8 mouse cellular contexts compared by ENCODE assay signal in the genomic region with DNA sequence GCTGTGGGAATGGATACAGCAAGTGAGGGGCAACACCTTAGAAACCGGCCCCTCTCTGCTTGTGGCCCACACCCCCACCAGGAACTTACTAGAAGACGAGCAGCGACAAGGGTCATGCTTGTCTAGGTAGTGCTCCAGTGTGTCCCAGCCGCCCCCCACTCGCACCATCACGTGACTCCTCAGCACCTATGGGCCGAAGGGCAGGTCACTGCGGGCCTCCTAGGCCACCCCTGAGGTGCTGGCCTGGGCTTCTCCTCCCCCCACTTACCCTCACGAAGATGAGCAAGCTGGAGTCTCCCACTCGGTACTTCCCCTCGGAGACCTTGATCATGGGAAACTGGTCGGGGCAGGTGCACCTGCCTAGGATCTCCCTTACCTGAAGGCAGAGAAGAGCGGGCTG. TPM values are rescaled to one million over a fixed set of nuclear protein-coding genes. Genes with fewer than 3 reads are reported as not detected.
DNase-seq lines count a peak whose midpoint lies in the region; ATAC-seq and TF ChIP-seq lines count a peak whose summit lies in the region.

No protein-coding gene starts in this region.

- no peak overlapping the region for H3K27ac ChIP-seq in heart, embryonic 13.5 days (replicated peaks)
- no peak overlapping the region for H3K27ac ChIP-seq in bone marrow macrophage, adult 2 months (ENCODE audit: insufficient read depth, low read depth, low read length)
- H3K27ac ChIP-seq in hindbrain, postnatal 0 days: no peak overlapping the region
- H3K27ac ChIP-seq in midbrain, postnatal 0 days (ENCODE audit: low read depth, low read length): no peak overlapping the region

- peak overlapping the region; percentile 89 for H3K4me2 ChIP-seq in heart, embryonic 13.5 days
- H3K4me2 ChIP-seq in hindbrain, postnatal 0 days (ENCODE audit: low read depth, low read length): peak overlapping the region; percentile 51
- peak overlapping the region; percentile 46 for H3K4me2 ChIP-seq in midbrain, postnatal 0 days (ENCODE audit: low read depth, low read length, poor library complexity, severe bottlenecking)

- DNase-seq in heart, adult 9 months (ENCODE audit: low spot score in 2 of 2): no peak
- no peak for DNase-seq in hindbrain, postnatal 0 days (ENCODE audit: low spot score)
- no peak for DNase-seq in midbrain, postnatal 0 days (ENCODE audit: low spot score)
- no peak for DNase-seq in MN1 (ENCODE audit: low spot score)
- no peak for DNase-seq in cerebellum, adult 9-10 months

- peaks cover 71% of the 10 kb centered on the region for H3K27me3 ChIP-seq in heart, embryonic 13.5 days (replicated peaks)
- H3K27me3 ChIP-seq in hindbrain, postnatal 0 days (ENCODE audit: insufficient read depth, low read length): peaks cover 16% of the 10 kb centered on the region
- peaks cover 32% of the 10 kb centered on the region for H3K27me3 ChIP-seq in midbrain, postnatal 0 days (ENCODE audit: insufficient read depth, low read length)

- no peak for TF ChIP-seq POLR2A in bone marrow macrophage, adult 2 months (IDR thresholded peaks at IDR 0.05; ENCODE audit: borderline replicate concordance, low read depth, low read length)

- H3K4me3 ChIP-seq in heart, embryonic 13.5 days: peak overlapping the region; percentile 50
- H3K4me3 ChIP-seq in bone marrow macrophage, adult 2 months (ENCODE audit: insufficient read depth, low read length): peak overlapping the region; percentile 45
- peak overlapping the region; percentile 20; the same call in 1 of the 2 replicates for H3K4me3 ChIP-seq in hindbrain, postnatal 0 days (ENCODE audit: low read length)
- H3K4me3 ChIP-seq in midbrain, postnatal 0 days (ENCODE audit: low read depth, low read length): 0 out of 2 replicates have a peak overlapping the region, but pooled peaks have one; percentile 12

- peaks cover 9% of the 10 kb centered on the region for H3K36me3 ChIP-seq in heart, embryonic 13.5 days
- peaks cover 7% of the 10 kb centered on the region; the same call in 1 of the 2 replicates for H3K36me3 ChIP-seq in hindbrain, postnatal 0 days (ENCODE audit: insufficient read depth, low read length)
- H3K36me3 ChIP-seq in midbrain, postnatal 0 days (ENCODE audit: insufficient read depth, low read length): peaks cover 7% of the 10 kb centered on the region

- H3K9me3 ChIP-seq in heart, embryonic 13.5 days: no peaks in the 10 kb centered on the region
- no peaks in the 10 kb centered on the region for H3K9me3 ChIP-seq in hindbrain, postnatal 0 days (ENCODE audit: low read length)
- no peaks in the 10 kb centered on the region for H3K9me3 ChIP-seq in midbrain, postnatal 0 days (ENCODE audit: low read length)

- TF ChIP-seq CTCF in bone marrow macrophage, adult 2 months (IDR thresholded peaks at IDR 0.05; ENCODE audit: low read depth, low read length): no peak
- no peak for TF ChIP-seq CTCF in hindbrain, postnatal 0 days (IDR thresholded peaks at IDR 0.05; ENCODE audit: low read depth)
- TF ChIP-seq CTCF in midbrain, postnatal 0 days (IDR thresholded peaks at IDR 0.05): no peak

- peaks cover 69% of the 10 kb centered on the region for H3K4me1 ChIP-seq in heart, embryonic 13.5 days
- H3K4me1 ChIP-seq in bone marrow macrophage, adult 2 months (ENCODE audit: control insufficient read depth, insufficient read depth, low read length): peaks cover 22% of the 10 kb centered on the region
- H3K4me1 ChIP-seq in hindbrain, postnatal 0 days (ENCODE audit: insufficient read depth, low read length): peaks cover 29% of the 10 kb centered on the region
- H3K4me1 ChIP-seq in midbrain, postnatal 0 days (ENCODE audit: insufficient read depth, low read length): peaks cover 18% of the 10 kb centered on the region; the same call in 1 of the 2 replicates

- 31% methylated on average over 13 of the region's 13 CpGs for WGBS in heart, embryonic 13.5 days
- WGBS in hindbrain, postnatal 0 days: 25% methylated on average over 13 of the region's 13 CpGs
- WGBS in midbrain, postnatal 0 days: 31% methylated on average over 13 of the region's 13 CpGs

- ATAC-seq in heart, embryonic 13.5 days (ENCODE audit: extremely low read depth, insufficient number of reproducible peaks, low FRiP score, low TSS enrichment): no peak
- ATAC-seq in hindbrain, postnatal 0 days: no peak
- ATAC-seq in midbrain, postnatal 0 days (ENCODE audit: low FRiP score): no peak
- ATAC-seq in monocyte, adult 5-6 weeks (replicated peaks; ENCODE audit: insufficient number of reproducible peaks, low FRiP score, low TSS enrichment, poor library complexity, severe bottlenecking): no peak

- peak overlapping the region; percentile 75 for H3K9ac ChIP-seq in heart, embryonic 13.5 days
- H3K9ac ChIP-seq in hindbrain, postnatal 0 days (replicated peaks; ENCODE audit: low read length): no peak overlapping the region; the same call in 1 of the 2 replicates
- no peak overlapping the region for H3K9ac ChIP-seq in midbrain, postnatal 0 days (replicated peaks; ENCODE audit: low read length, poor library complexity, severe bottlenecking)

RNA-seq across cellular contexts. Expression of a gene that starts 2.8 kb away (rescaled TPM):
- polyA plus RNA-seq in heart, embryonic 13.5 days (2015; fragmentation: Nextera tagmentation; extraction: Ambion mirVana): 21.0 TPM in 2 replicates
- polyA plus RNA-seq in bone marrow macrophage, adult 2 months (2012; ENCODE audit: insufficient read depth, insufficient read length, missing spikeins): 42.0 and 44.9 TPM in 2 replicates
- total RNA-seq in hindbrain, postnatal 0 days (2014; rRNA removed): 38.1 and 40.2 TPM in 2 replicates
- polyA plus RNA-seq in hindbrain, postnatal 0 days (2015; fragmentation: Nextera tagmentation; extraction: Ambion mirVana): 16.3 and 17.3 TPM in 2 replicates
- 33.8 and 43.8 TPM in 2 replicates for total RNA-seq in midbrain, postnatal 0 days (2014; rRNA removed)
- 17.6 and 18.5 TPM in 2 replicates for polyA plus RNA-seq in midbrain, postnatal 0 days (2015; fragmentation: Nextera tagmentation; extraction: Ambion mirVana)
- 1.2 to 13.9 TPM (median 3.2 TPM) in 3 replicates for total RNA-seq in monocyte, adult 5-6 weeks (2017)

RNA-seq across cellular contexts. Expression of a gene that starts 4.4 kb away (rescaled TPM):
- polyA plus RNA-seq in heart, embryonic 13.5 days (2015; fragmentation: Nextera tagmentation; extraction: Ambion mirVana): 0.59 and 0.70 TPM in 2 replicates
- not detected in 2 replicates for polyA plus RNA-seq in bone marrow macrophage, adult 2 months (2012; ENCODE audit: insufficient read depth, insufficient read length, missing spikeins)
- total RNA-seq in hindbrain, postnatal 0 days (2014; rRNA removed): 4.7 and 4.8 TPM in 2 replicates
- polyA plus RNA-seq in hindbrain, postnatal 0 days (2015; fragmentation: Nextera tagmentation; extraction: Ambion mirVana): 4.5 and 4.7 TPM in 2 replicates
- 3.1 and 6.2 TPM in 2 replicates for total RNA-seq in midbrain, postnatal 0 days (2014; rRNA removed)
- polyA plus RNA-seq in midbrain, postnatal 0 days (2015; fragmentation: Nextera tagmentation; extraction: Ambion mirVana): 3.6 and 4.6 TPM in 2 replicates
- 0.58 TPM in 1 of 3 replicates, not detected in the others for total RNA-seq in monocyte, adult 5-6 weeks (2017)

RNA-seq across cellular contexts. Expression of a gene that starts 36.4 kb away (rescaled TPM):
- 28.2 and 34.3 TPM in 2 replicates for polyA plus RNA-seq in heart, embryonic 13.5 days (2015; fragmentation: Nextera tagmentation; extraction: Ambion mirVana)
- polyA plus RNA-seq in bone marrow macrophage, adult 2 months (2012; ENCODE audit: insufficient read depth, insufficient read length, missing spikeins): 15.0 and 20.6 TPM in 2 replicates
- 48.8 and 54.5 TPM in 2 replicates for total RNA-seq in hindbrain, postnatal 0 days (2014; rRNA removed)
- 39.1 and 42.2 TPM in 2 replicates for polyA plus RNA-seq in hindbrain, postnatal 0 days (2015; fragmentation: Nextera tagmentation; extraction: Ambion mirVana)
- 48.0 and 67.1 TPM in 2 replicates for total RNA-seq in midbrain, postnatal 0 days (2014; rRNA removed)
- polyA plus RNA-seq in midbrain, postnatal 0 days (2015; fragmentation: Nextera tagmentation; extraction: Ambion mirVana): 50.4 and 54.6 TPM in 2 replicates
- total RNA-seq in monocyte, adult 5-6 weeks (2017): 1.6 to 13.7 TPM (median 9.1 TPM) in 3 replicates

RNA-seq across cellular contexts. Expression of a gene that starts 36.7 kb away (rescaled TPM):
- 435 and 450 TPM in 2 replicates for polyA plus RNA-seq in heart, embryonic 13.5 days (2015; fragmentation: Nextera tagmentation; extraction: Ambion mirVana)
- 433 and 488 TPM in 2 replicates for polyA plus RNA-seq in bone marrow macrophage, adult 2 months (2012; ENCODE audit: insufficient read depth, insufficient read length, missing spikeins)
- total RNA-seq in hindbrain, postnatal 0 days (2014; rRNA removed): 337 and 384 TPM in 2 replicates
- polyA plus RNA-seq in hindbrain, postnatal 0 days (2015; fragmentation: Nextera tagmentation; extraction: Ambion mirVana): 371 and 412 TPM in 2 replicates
- total RNA-seq in midbrain, postnatal 0 days (2014; rRNA removed): 315 and 338 TPM in 2 replicates
- polyA plus RNA-seq in midbrain, postnatal 0 days (2015; fragmentation: Nextera tagmentation; extraction: Ambion mirVana): 353 and 371 TPM in 2 replicates
- total RNA-seq in monocyte, adult 5-6 weeks (2017): 492 to 570 TPM (median 517 TPM) in 3 replicates
